Mouse (Mus musculus): ENCODE measurements at regions not wholly inside any gene's neighbourhood (a gene's known extent, or its start where the extent isn't known, plus 50 kb on each side); places are given as distances from the start of the nearest gene placed in this dataset.
A peak's percentile ranks its signal among the peaks of the same experiment; 100 is the strongest.

DNA sequence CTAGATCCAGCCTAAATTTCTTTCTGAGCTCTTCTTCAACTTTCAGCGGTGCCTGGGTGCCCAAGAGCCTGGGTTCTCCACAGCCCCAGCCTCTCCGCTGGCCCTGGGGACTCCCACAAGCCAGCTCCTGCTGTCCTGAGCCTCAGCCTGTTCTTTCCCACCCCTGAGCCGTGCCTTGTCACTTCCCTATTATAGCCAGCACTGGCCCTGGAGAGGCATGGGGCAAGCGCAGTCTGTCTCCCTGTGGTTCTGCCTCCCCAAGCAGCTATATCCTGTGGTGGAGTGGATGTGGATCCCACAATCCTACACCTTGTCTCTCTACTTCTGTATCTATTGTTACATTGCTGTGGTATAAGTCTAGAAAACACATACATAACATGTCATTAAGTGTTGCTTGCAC, 128.6 kb upstream of the Hgf start:
- Histone ChIP-seq H3K79me3 (ENCODE audit: low read depth) (no peaks in the 10 kb centered on the region), H3K4me3 (ENCODE audit: insufficient read depth, poor library complexity, severe bottlenecking) (no peak overlapping the region), H3ac (ENCODE audit: control insufficient read depth, insufficient read length, low read depth) (no peak overlapping the region), H3K27me3 (ENCODE audit: control insufficient read depth, insufficient read depth, insufficient read length) (no peaks in the 10 kb centered on the region), H3K79me2 (ENCODE audit: control insufficient read depth, insufficient read depth) (no peaks in the 10 kb centered on the region), H3K36me3 (ENCODE audit: control insufficient read depth, insufficient read depth) (no peaks in the 10 kb centered on the region)
- TF ChIP-seq MYOD1 (IDR thresholded peaks at IDR 0.05; ENCODE audit: control insufficient read depth, insufficient read length, low read depth): no peak
- TF ChIP-seq MYOG (IDR thresholded peaks at IDR 0.05; ENCODE audit: control insufficient read depth, extremely low read depth, insufficient read length): no peak
- TF ChIP-seq MAX (IDR thresholded peaks at IDR 0.05): no peak
- TF ChIP-seq USF1 (IDR thresholded peaks at IDR 0.05; ENCODE audit: low read depth): no peak
- no peak for TF ChIP-seq FOSL1 (IDR thresholded peaks at IDR 0.05; ENCODE audit: insufficient read depth, low read length, poor library complexity, severe bottlenecking)
- TF ChIP-seq CEBPB (IDR thresholded peaks at IDR 0.05; ENCODE audit: low read depth): no peak
- no peak for TF ChIP-seq CTCF (IDR thresholded peaks at IDR 0.05; ENCODE audit: control insufficient read depth, insufficient read depth, insufficient read length)

DNA sequence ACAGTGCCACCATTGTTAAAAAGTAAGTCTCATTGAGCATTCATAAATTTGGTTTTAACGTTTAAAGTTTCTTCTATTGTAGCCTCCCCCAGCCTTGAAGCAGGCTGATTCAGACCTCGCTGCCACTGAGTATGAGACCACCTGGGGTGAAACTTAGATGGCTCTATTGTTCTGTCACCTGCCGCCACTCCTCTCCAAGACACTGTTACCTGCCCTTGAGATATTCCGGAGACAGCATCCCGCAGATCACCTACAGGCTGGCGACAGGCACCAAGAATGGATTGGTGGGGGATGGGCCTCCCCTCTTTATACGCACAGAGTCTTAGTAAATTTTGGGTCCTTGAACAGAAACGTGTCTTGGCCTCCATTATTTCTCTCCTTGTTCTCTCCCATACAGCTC, 128.0 kb upstream of the Hgf start:
- Histone ChIP-seq H3ac (ENCODE audit: control insufficient read depth, insufficient read length, low read depth) (no peak overlapping the region), H3K27me3 (ENCODE audit: control insufficient read depth, insufficient read depth, insufficient read length) (no peaks in the 10 kb centered on the region), H3K4me3 (ENCODE audit: insufficient read depth, poor library complexity, severe bottlenecking) (no peak overlapping the region), H3K79me2 (ENCODE audit: control insufficient read depth, insufficient read depth) (no peaks in the 10 kb centered on the region), H3K36me3 (ENCODE audit: control insufficient read depth, insufficient read depth) (no peaks in the 10 kb centered on the region), H3K79me3 (ENCODE audit: low read depth) (no peaks in the 10 kb centered on the region)
- TF ChIP-seq CEBPB (IDR thresholded peaks at IDR 0.05; ENCODE audit: low read depth) (no peak), MYOD1 (IDR thresholded peaks at IDR 0.05; ENCODE audit: control insufficient read depth, insufficient read length, low read depth) (no peak), MYOG (IDR thresholded peaks at IDR 0.05; ENCODE audit: control insufficient read depth, extremely low read depth, insufficient read length) (no peak), FOSL1 (IDR thresholded peaks at IDR 0.05; ENCODE audit: insufficient read depth, low read length, poor library complexity, severe bottlenecking) (no peak), MAX (IDR thresholded peaks at IDR 0.05) (no peak), USF1 (IDR thresholded peaks at IDR 0.05; ENCODE audit: low read depth) (no peak), CTCF (IDR thresholded peaks at IDR 0.05; ENCODE audit: control insufficient read depth, insufficient read depth, insufficient read length) (no peak)

DNA sequence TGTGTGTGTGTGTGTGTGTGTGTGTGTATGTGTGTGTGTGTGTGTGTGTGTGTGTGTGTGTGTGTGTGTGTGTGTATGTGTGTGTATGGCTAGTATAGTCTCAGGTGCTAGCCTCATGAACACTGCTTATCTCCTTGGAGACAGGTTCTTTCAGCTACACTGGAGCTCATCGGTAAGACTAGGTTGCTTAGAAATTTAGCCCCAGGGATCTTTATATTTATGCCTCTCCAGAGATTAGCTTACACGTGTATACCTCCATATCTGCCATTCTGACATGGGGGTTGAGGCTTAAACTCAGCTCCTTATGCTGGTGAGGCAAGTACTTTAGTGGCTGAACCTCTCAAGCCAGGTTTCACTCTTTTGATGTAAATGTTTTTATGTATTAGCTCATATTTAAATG, 127.0 kb upstream of the Hgf start:
- H3ac ChIP-seq (ENCODE audit: control insufficient read depth, insufficient read length, low read depth): no peak overlapping the region
- H3K79me3 ChIP-seq (ENCODE audit: low read depth): no peaks in the 10 kb centered on the region
- TF ChIP-seq CTCF (IDR thresholded peaks at IDR 0.05; ENCODE audit: control insufficient read depth, insufficient read depth, insufficient read length) (no peak), CEBPB (IDR thresholded peaks at IDR 0.05; ENCODE audit: low read depth) (no peak), MAX (IDR thresholded peaks at IDR 0.05) (no peak), USF1 (IDR thresholded peaks at IDR 0.05; ENCODE audit: low read depth) (no peak), FOSL1 (IDR thresholded peaks at IDR 0.05; ENCODE audit: insufficient read depth, low read length, poor library complexity, severe bottlenecking) (no peak), MYOG (IDR thresholded peaks at IDR 0.05; ENCODE audit: control insufficient read depth, extremely low read depth, insufficient read length) (no peak), MYOD1 (IDR thresholded peaks at IDR 0.05; ENCODE audit: control insufficient read depth, insufficient read length, low read depth) (no peak)
- H3K79me2 ChIP-seq (ENCODE audit: control insufficient read depth, insufficient read depth): no peaks in the 10 kb centered on the region
- no peaks in the 10 kb centered on the region for H3K36me3 ChIP-seq (ENCODE audit: control insufficient read depth, insufficient read depth)
- H3K4me3 ChIP-seq (ENCODE audit: insufficient read depth, poor library complexity, severe bottlenecking): no peak overlapping the region
- no peaks in the 10 kb centered on the region for H3K27me3 ChIP-seq (ENCODE audit: control insufficient read depth, insufficient read depth, insufficient read length)

DNA sequence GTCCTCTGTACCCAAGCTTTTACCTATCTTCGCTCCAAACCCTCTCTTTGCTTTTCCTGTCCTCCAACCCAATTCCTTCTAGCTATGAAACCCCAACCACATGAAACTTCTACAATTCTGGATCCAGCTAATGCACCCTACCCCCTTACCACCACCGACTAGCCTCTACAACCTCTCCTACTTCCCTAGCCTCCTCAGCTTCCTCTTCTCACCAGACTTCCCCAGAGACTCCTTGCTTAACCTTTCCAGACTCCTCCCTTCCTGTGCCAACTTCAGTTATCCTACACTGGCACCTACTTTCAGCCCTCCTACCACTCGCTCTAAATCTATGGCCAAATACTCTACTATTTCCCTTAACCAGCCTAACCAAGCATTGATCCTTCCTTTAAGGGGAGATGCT, 118.7 kb upstream of the Hgf start:
- Histone ChIP-seq H3ac (ENCODE audit: control insufficient read depth, insufficient read length, low read depth) (no peak overlapping the region), H3K79me2 (ENCODE audit: control insufficient read depth, insufficient read depth) (no peaks in the 10 kb centered on the region)
- TF ChIP-seq CEBPB (IDR thresholded peaks at IDR 0.05; ENCODE audit: low read depth) (no peak), MAX (IDR thresholded peaks at IDR 0.05) (no peak), USF1 (IDR thresholded peaks at IDR 0.05; ENCODE audit: low read depth) (no peak), FOSL1 (IDR thresholded peaks at IDR 0.05; ENCODE audit: insufficient read depth, low read length, poor library complexity, severe bottlenecking) (no peak), MYOG (IDR thresholded peaks at IDR 0.05; ENCODE audit: control insufficient read depth, extremely low read depth, insufficient read length) (no peak), CTCF (IDR thresholded peaks at IDR 0.05; ENCODE audit: control insufficient read depth, insufficient read depth, insufficient read length) (no peak), MYOD1 (IDR thresholded peaks at IDR 0.05; ENCODE audit: control insufficient read depth, insufficient read length, low read depth) (no peak)

DNA sequence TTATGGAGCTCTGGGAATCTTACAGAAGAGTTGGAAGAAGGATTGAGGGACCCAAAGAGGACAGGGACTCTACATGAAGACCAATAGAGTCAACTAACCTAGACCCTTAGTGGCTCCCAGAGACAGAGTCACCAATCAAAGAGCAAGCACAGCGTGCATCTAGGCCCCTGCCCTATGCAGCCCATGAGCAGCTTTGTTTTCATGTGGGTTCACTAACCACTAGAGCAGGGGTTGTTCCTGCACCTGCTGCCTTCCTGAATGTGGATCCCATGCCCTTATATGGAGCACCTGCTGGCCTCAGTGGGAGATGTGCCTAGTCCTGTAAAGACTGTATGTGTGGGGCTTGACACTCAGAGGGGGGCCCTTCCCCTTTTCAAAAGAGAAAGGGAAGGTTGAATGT, 108.2 kb upstream of the Hgf start:
- H3K79me2 ChIP-seq (ENCODE audit: control insufficient read depth, insufficient read depth): no peaks in the 10 kb centered on the region
- TF ChIP-seq MAX (IDR thresholded peaks at IDR 0.05): no peak

More for the DNA sequence above, 118.7 kb upstream of the Hgf start:
- no peaks in the 10 kb centered on the region for H3K27me3 ChIP-seq (ENCODE audit: control insufficient read depth, insufficient read depth, insufficient read length)
- no peaks in the 10 kb centered on the region for H3K79me3 ChIP-seq (ENCODE audit: low read depth)
- H3K4me3 ChIP-seq (ENCODE audit: insufficient read depth, poor library complexity, severe bottlenecking): no peak overlapping the region
- no peaks in the 10 kb centered on the region for H3K36me3 ChIP-seq (ENCODE audit: control insufficient read depth, insufficient read depth)

DNA sequence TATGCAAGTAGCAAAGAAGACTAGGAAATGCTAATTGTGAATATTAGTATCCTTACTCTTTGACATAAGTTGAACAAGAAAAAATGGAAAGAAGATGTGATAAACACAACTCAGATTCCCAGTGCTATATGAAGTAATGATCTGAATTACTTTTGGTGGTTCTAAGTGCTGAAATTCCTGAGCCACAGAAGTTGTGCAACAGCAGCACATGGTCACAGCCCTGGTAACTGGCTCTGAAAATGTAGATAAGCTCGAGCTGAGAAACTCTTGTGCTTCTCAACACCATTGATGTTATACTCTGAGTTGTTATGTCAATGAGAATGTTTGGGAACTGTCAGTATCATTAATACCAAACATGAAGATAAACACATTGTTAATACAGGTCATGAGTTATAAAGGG, 106.3 kb upstream of the Hgf start:
- no peaks in the 10 kb centered on the region for H3K79me2 ChIP-seq (ENCODE audit: control insufficient read depth, insufficient read depth)
- H3K79me3 ChIP-seq (ENCODE audit: low read depth): no peaks in the 10 kb centered on the region
- no peaks in the 10 kb centered on the region for H3K36me3 ChIP-seq (ENCODE audit: control insufficient read depth, insufficient read depth)
- TF ChIP-seq MAX (IDR thresholded peaks at IDR 0.05) (no peak), CEBPB (IDR thresholded peaks at IDR 0.05; ENCODE audit: low read depth) (peak; percentile 41)
- H3ac ChIP-seq (ENCODE audit: control insufficient read depth, insufficient read length, low read depth): no peak overlapping the region
- no peaks in the 10 kb centered on the region for H3K27me3 ChIP-seq (ENCODE audit: control insufficient read depth, insufficient read depth, insufficient read length)
- H3K4me3 ChIP-seq (ENCODE audit: insufficient read depth, poor library complexity, severe bottlenecking): no peak overlapping the region

More for the DNA sequence above, 108.2 kb upstream of the Hgf start:
- H3K4me3 ChIP-seq (ENCODE audit: insufficient read depth, poor library complexity, severe bottlenecking): no peak overlapping the region
- no peaks in the 10 kb centered on the region for H3K79me3 ChIP-seq (ENCODE audit: low read depth)
- no peaks in the 10 kb centered on the region for H3K36me3 ChIP-seq (ENCODE audit: control insufficient read depth, insufficient read depth)
- H3ac ChIP-seq (ENCODE audit: control insufficient read depth, insufficient read length, low read depth): no peak overlapping the region
- H3K27me3 ChIP-seq (ENCODE audit: control insufficient read depth, insufficient read depth, insufficient read length): no peaks in the 10 kb centered on the region

Measured in C2C12 (cell line).